Mouse (Mus musculus): ENCODE results near the gene Sac3d1.

- TF ChIP-seq POLR2A (IDR thresholded peaks at IDR 0.05; ENCODE audit: low read depth, low read length) (no peak), CTCF (IDR thresholded peaks at IDR 0.05; ENCODE audit: extremely low read depth, insufficient read depth, insufficient read length, insufficient replicate concordance) (no peak)
Observed at GRCm38 (mm10) chr19:6163872-6164547, 45.6 kb upstream of the Sac3d1 start.

All from spleen, adult 2 months (tissue).